Mouse (Mus musculus): ENCODE data around the gene Grin1. TPM values are rescaled to one million over a fixed set of nuclear protein-coding genes. Genes with fewer than 3 reads are reported as not detected.

The Grin1 gene
- polyA plus RNA-seq, 1 experiment, result 0.63 TPM

- H3K4me3 ChIP-seq (ENCODE audit: low read depth, low read length), result no peak overlapping the region
- H3K27me3 ChIP-seq (ENCODE audit: control insufficient read depth, insufficient read depth, low read length), result peaks cover 8% of the 10 kb centered on the region; the same call in 1 of the 2 replicates
- H3K4me1 ChIP-seq (ENCODE audit: control insufficient read depth, insufficient read depth, insufficient read length, low read length), result 0 out of 2 replicates have a peak, but pooled peaks cover 3% of the 10 kb centered on the region
- no peak for TF ChIP-seq POLR2A (IDR thresholded peaks at IDR 0.05; ENCODE audit: low read depth, low read length)
- TF ChIP-seq CTCF (IDR thresholded peaks at IDR 0.05; ENCODE audit: extremely low read depth, insufficient read length, insufficient replicate concordance, low read depth, low read length), result no peak
- WGBS, result 66% methylated on average over 7 of the region's 7 CpGs
- H3K27ac ChIP-seq (ENCODE audit: insufficient read depth, low read depth, low read length), result no peak overlapping the region
- H3K36me3 ChIP-seq (ENCODE audit: control insufficient read depth, insufficient read depth, low read length), result no peaks in the 10 kb centered on the region
Measured at GRCm38 (mm10) chr2:25303931-25304656, 14.9 kb downstream of the Grin1 start.

GRCm38 (mm10) chr2:25303452-25303851 lies 15.5 kb downstream of the Grin1 start:
- TF ChIP-seq POLR2A (IDR thresholded peaks at IDR 0.05; ENCODE audit: low read depth, low read length) (no peak), CTCF (IDR thresholded peaks at IDR 0.05; ENCODE audit: extremely low read depth, insufficient read length, insufficient replicate concordance, low read depth, low read length) (no peak)
- Histone ChIP-seq H3K4me3 (ENCODE audit: low read depth, low read length) (no peak overlapping the region), H3K27me3 (ENCODE audit: control insufficient read depth, insufficient read depth, low read length) (peaks cover 8% of the 10 kb centered on the region; the same call in 1 of the 2 replicates), H3K36me3 (ENCODE audit: control insufficient read depth, insufficient read depth, low read length) (no peaks in the 10 kb centered on the region), H3K27ac (ENCODE audit: insufficient read depth, low read depth, low read length) (no peak overlapping the region), H3K4me1 (ENCODE audit: control insufficient read depth, insufficient read depth, insufficient read length, low read length) (0 out of 2 replicates have a peak, but pooled peaks cover 3% of the 10 kb centered on the region)
- WGBS, result 54% methylated on average over 3 of the region's 3 CpGs

- H3K36me3 ChIP-seq (ENCODE audit: control insufficient read depth, insufficient read depth, low read length), result no peaks in the 10 kb centered on the region
- no peak for TF ChIP-seq CTCF (IDR thresholded peaks at IDR 0.05; ENCODE audit: extremely low read depth, insufficient read length, insufficient replicate concordance, low read depth, low read length)
- TF ChIP-seq POLR2A (IDR thresholded peaks at IDR 0.05; ENCODE audit: low read depth, low read length), result no peak
- H3K27me3 ChIP-seq (ENCODE audit: control insufficient read depth, insufficient read depth, low read length), result no peaks in the 10 kb centered on the region; the same call in 1 of the 2 replicates
- no peaks in the 10 kb centered on the region for H3K4me1 ChIP-seq (ENCODE audit: control insufficient read depth, insufficient read depth, insufficient read length, low read length)
- no peak overlapping the region for H3K4me3 ChIP-seq (ENCODE audit: low read depth, low read length)
- no peak overlapping the region for H3K27ac ChIP-seq (ENCODE audit: insufficient read depth, low read depth, low read length)
- WGBS, result 59% methylated on average over 10 of the region's 10 CpGs
Measured at GRCm38 (mm10) chr2:25298046-25298445, 20.9 kb downstream of the Grin1 start.

DNA sequence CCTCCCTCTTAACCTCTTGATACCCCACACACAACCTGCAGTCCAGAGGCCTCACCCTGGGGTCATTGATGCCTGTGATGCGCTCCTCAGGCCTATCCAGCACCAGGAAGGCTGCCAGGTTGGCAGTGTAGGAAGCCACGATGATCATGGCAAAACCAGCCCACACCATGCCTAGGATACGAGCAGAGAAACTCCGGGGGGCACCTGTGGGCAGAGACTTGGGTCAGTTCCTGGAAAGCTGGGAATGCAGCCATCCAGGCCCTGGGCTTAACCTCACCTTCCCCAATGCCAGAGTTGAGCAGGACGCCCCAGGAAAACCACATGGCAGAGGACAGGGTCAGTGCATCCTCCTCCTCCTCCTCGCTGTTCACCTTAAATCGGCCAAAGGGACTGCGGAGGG lies 21.9 kb downstream of the Grin1 start:
- H3K36me3 ChIP-seq (ENCODE audit: control insufficient read depth, insufficient read depth, low read length), result no peaks in the 10 kb centered on the region
- WGBS, result 78% methylated on average over 8 of the region's 8 CpGs
- peaks cover 4% of the 10 kb centered on the region for H3K4me1 ChIP-seq (ENCODE audit: control insufficient read depth, insufficient read depth, insufficient read length, low read length)
- H3K4me3 ChIP-seq (ENCODE audit: low read depth, low read length), result no peak overlapping the region
- no peak overlapping the region for H3K27ac ChIP-seq (ENCODE audit: insufficient read depth, low read depth, low read length)
- H3K27me3 ChIP-seq (ENCODE audit: control insufficient read depth, insufficient read depth, low read length), result peaks cover 4% of the 10 kb centered on the region
- no peak for TF ChIP-seq CTCF (IDR thresholded peaks at IDR 0.05; ENCODE audit: extremely low read depth, insufficient read length, insufficient replicate concordance, low read depth, low read length)
- no peak for TF ChIP-seq POLR2A (IDR thresholded peaks at IDR 0.05; ENCODE audit: low read depth, low read length)

GRCm38 (mm10) chr2:25293706-25294105 lies 25.3 kb downstream of the Grin1 start:
- H3K27me3 ChIP-seq (ENCODE audit: control insufficient read depth, insufficient read depth, low read length), result peaks cover 10% of the 10 kb centered on the region

DNA sequence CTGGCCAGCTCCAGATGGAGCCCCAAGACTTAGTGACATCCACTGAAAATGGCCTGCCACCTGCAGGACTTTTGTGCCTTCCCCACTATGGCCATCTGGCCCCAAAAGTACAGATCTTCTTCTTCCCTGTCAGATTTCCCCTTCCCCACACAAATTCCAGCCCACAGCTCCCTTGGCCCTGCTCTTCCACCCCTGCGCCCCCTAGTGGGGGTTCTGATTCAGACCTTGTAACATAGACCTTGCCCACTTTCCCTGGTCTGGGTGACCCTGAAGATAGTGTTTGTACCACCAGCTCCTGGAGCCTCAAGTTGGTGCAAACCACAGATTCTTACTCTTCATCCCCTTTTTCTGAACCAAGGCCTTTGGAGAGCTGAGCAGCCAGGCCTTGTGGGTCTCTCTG lies 26.1 kb downstream of the Grin1 start:
- WGBS, result 0% methylated on average over 1 of the region's 1 CpGs
- peak overlapping the region; percentile 67 for H3K4me3 ChIP-seq (ENCODE audit: low read depth, low read length)

More at GRCm38 (mm10) chr2:25293706-25294105, 25.3 kb downstream of the Grin1 start:
- 71% methylated on average over 9 of the region's 9 CpGs for WGBS
- Histone ChIP-seq H3K27ac (ENCODE audit: insufficient read depth, low read depth, low read length) (no peak overlapping the region), H3K4me3 (ENCODE audit: low read depth, low read length) (no peak overlapping the region), H3K4me1 (ENCODE audit: control insufficient read depth, insufficient read depth, insufficient read length, low read length) (peaks cover 24% of the 10 kb centered on the region), H3K36me3 (ENCODE audit: control insufficient read depth, insufficient read depth, low read length) (no peaks in the 10 kb centered on the region)
- TF ChIP-seq CTCF (IDR thresholded peaks at IDR 0.05; ENCODE audit: extremely low read depth, insufficient read length, insufficient replicate concordance, low read depth, low read length) (no peak), POLR2A (IDR thresholded peaks at IDR 0.05; ENCODE audit: low read depth, low read length) (no peak)

DNA sequence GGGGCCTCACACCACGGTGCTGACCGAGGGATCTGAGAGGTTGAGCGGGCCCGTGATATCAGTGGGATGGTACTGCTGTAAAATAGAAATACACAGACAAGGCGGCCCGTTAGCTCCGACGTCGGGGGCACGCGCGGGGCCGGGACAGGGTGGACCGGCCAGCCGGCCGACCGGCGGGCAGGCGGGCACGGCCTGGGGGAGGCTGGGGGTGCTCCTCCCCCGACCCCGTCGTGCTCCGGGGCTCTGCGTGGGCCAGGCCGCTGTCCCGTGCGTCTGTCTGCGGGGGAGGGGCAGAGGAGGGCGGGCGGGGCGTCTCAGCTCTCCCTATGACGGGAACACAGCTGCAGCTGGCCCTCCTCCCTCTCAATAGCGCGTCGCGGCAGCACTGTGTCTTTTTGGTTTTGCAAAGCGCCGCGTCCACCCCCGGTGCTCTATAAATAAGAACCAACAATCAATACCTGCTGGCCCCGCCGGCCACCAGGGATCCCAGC lies 26.9 kb downstream of the Grin1 start:
- Histone ChIP-seq H3K4me3 (ENCODE audit: low read depth, low read length) (peak overlapping the region; percentile 67), H3K27me3 (ENCODE audit: control insufficient read depth, insufficient read depth, low read length) (peaks cover 10% of the 10 kb centered on the region)
- WGBS, result 2% methylated on average over 43 of the region's 43 CpGs

More for the DNA sequence above, 26.1 kb downstream of the Grin1 start:
- H3K27ac ChIP-seq (ENCODE audit: insufficient read depth, low read depth, low read length), result no peak overlapping the region
- no peaks in the 10 kb centered on the region for H3K36me3 ChIP-seq (ENCODE audit: control insufficient read depth, insufficient read depth, low read length)
- H3K27me3 ChIP-seq (ENCODE audit: control insufficient read depth, insufficient read depth, low read length), result peaks cover 10% of the 10 kb centered on the region
- peak; percentile 96; the same call in 1 of the 2 replicates for TF ChIP-seq CTCF (IDR thresholded peaks at IDR 0.05; ENCODE audit: extremely low read depth, insufficient read length, insufficient replicate concordance, low read depth, low read length)
- 0 out of 2 replicates have a peak, but pooled peaks have one; percentile 26 for TF ChIP-seq POLR2A (IDR thresholded peaks at IDR 0.05; ENCODE audit: low read depth, low read length)
- peaks cover 33% of the 10 kb centered on the region for H3K4me1 ChIP-seq (ENCODE audit: control insufficient read depth, insufficient read depth, insufficient read length, low read length)

More for the DNA sequence above, 26.9 kb downstream of the Grin1 start:
- no peaks in the 10 kb centered on the region for H3K36me3 ChIP-seq (ENCODE audit: control insufficient read depth, insufficient read depth, low read length)
- peaks cover 40% of the 10 kb centered on the region for H3K4me1 ChIP-seq (ENCODE audit: control insufficient read depth, insufficient read depth, insufficient read length, low read length)
- no peak overlapping the region for H3K27ac ChIP-seq (ENCODE audit: insufficient read depth, low read depth, low read length)
- no peak for TF ChIP-seq CTCF (IDR thresholded peaks at IDR 0.05; ENCODE audit: extremely low read depth, insufficient read length, insufficient replicate concordance, low read depth, low read length)
- no peak for TF ChIP-seq POLR2A (IDR thresholded peaks at IDR 0.05; ENCODE audit: low read depth, low read length)

Measured in small intestine, adult 2 months (tissue).